Mouse (Mus musculus) Patski (cell line): ENCODE measurements around the gene Rhox1. TPM values are rescaled to one million over a fixed set of nuclear protein-coding genes. Genes with fewer than 3 reads are reported as not detected.
A peak's percentile ranks its signal among the peaks of the same experiment; 100 is the strongest.
"Not testable (repeated sequence)": the region's sequence is repeated elsewhere in the genome, so short reads cannot be mapped to it uniquely, and the experiment has no call there.

Experiments used
- ATAC-seq: fragments of 100-300 bp; one replicate; pipeline ENCODE4 v1.8.0; 2021
- CTCF ChIA-PET: fragments of 350-600 bp; sonication (Branson Sonifier 250); formaldehyde crosslinking; loops from one replicate; lab custom pipeline; 2022; ENCODE audit warnings: inconsistent platforms; lab: Charles Lee
- POLR2A ChIA-PET: fragments of 350-600 bp; sonication (Branson Sonifier 250); formaldehyde crosslinking; loops from one replicate; lab custom pipeline; 2022; ENCODE audit warnings: antibody characterized with exemption, inconsistent platforms; lab: Charles Lee
- DNase-seq: peaks from one replicate; pipeline ENCODE4 v3.0.0-alpha.2; 2011; ENCODE audit warnings: low read depth, low spot score
- H3K27me3 ChIP-seq: fragments of 371-371 bp; one replicate; pipeline ENCODE4 v1.5.1; 2021
- CTCF ChIP-seq: fragments of 100-300 bp; IDR thresholded peaks from one replicate; pipeline ENCODE4 v1.5.1; 2021
- in situ Hi-C: fragments of 300-500 bp; cut with MboI; formaldehyde crosslinking; loops from 3 replicates; pipeline ENCODE4 v1.11.1; 2018; ENCODE audit warnings: low pct_unique_long_range_greater_than_20kb, mixed read lengths
- polyA plus RNA-seq: library from polyadenylated mRNA; unstranded; gene quantifications from one replicate; pipeline ENCODE4 v1.2.3, GENCODE M21; 2021

Rhox1 gene
- polyA plus RNA-seq, result not detected

DNA sequence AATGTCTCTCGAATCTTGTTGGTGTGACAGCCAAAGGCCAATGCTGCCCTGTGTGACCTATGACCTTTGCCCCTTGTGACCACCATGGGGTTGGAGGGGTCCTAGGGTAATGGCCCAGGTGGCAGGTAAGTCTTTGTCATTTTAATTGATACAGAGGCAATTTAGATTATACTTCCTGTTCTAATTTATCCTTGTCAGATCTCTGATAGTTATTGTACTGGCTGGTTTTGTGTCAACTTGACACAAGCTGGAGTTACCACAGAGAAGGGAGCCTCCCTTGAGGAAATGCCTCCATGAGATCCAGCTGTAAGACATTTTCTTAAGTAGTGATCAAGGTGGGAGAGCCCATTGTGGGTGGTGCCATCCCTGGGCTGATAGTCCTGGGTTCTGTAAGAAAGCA, at the start of gene Rhox1:
Gene Rhox1, minus strand, starts transcription at position 101 of the 400 bp plus-strand sequence.
- POLR2A ChIA-PET, in situ Hi-C loops, DNase-seq, ATAC-seq, CTCF ChIA-PET: not testable (repeated sequence)
- H3K27me3 ChIP-seq, result peaks cover 24% of the 10 kb centered on the region

DNA sequence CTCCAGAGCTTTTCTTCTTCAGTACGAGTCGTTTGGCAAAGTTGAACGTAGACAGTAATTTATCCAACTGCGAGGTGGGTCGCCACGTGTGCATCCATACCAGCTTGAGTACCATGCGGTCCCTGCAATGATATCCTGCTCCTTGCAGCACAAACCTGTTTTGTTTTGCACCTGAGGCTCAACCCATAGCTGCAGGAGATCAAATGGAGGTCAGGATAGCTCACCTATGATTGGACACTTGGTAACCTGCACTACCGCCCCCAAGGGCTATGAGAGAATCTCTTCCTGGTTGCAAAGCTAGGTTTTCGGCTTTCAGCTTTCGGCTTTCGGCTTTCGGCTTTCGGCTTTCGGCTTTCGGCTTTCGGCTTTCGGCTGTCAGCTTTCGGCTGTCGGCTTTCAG, 43.0 kb upstream of the Rhox1 start, which contains the start of gene Rhox4a:
Gene Rhox4a, plus strand, starts transcription at position 301 of the 400 bp plus-strand sequence.
- CTCF ChIA-PET, ATAC-seq, POLR2A ChIA-PET: not testable (repeated sequence)

DNA sequence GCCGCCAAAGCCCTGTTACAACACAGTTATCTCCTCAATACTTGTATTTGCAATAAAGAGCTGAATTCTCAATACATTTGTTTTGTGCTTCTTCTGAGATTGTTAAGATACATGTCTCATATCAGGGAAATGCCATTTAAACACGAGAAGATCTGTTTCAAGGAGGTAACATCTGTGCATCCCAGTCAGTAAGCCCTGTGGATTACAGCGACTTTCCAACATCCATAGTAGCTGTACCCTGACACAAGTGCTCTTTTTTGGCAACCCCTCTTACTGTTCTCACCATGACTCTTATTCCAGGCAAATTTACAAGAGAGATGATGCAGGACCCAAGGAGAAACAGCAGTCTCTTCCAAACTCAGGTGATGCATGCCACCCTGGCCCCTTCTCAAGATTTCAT, 27.6 kb upstream of the Rhox1 start, which contains the start of gene Rhox3a:
Gene Rhox3a, plus strand, starts transcription at position 301 of the 400 bp plus-strand sequence.
- in situ Hi-C loops, H3K27me3 ChIP-seq, CTCF ChIA-PET, ATAC-seq, DNase-seq, POLR2A ChIA-PET: not testable (repeated sequence)

More for the DNA sequence above, 43.0 kb upstream of the Rhox1 start, which contains the start of gene Rhox4a:
- in situ Hi-C loops, DNase-seq, H3K27me3 ChIP-seq: not testable (repeated sequence)

DNA sequence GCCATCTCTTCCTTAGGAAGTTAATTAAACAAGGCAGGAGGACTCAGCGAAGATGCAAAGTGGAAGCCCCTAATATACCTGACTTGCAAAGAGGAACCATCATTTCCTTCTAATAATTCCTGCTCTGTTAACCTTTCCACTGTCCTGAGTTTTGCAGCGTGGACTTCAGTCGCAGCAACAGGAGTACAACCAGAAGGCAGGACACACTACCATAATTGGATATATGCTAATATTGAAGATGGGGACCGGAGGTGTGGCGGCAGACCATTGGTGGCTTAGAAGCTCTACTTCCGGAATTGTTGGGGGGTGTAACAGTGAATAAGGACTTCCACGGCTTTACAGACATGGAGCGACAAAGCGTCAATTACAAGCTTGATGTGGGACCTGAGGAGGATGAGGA, 22.6 kb upstream of the Rhox1 start, which contains the start of gene Rhox2a:
Gene Rhox2a, plus strand, starts transcription at position 301 of the 400 bp plus-strand sequence.
- in situ Hi-C loops, H3K27me3 ChIP-seq, CTCF ChIA-PET, DNase-seq, POLR2A ChIA-PET, ATAC-seq: not testable (repeated sequence)

DNA sequence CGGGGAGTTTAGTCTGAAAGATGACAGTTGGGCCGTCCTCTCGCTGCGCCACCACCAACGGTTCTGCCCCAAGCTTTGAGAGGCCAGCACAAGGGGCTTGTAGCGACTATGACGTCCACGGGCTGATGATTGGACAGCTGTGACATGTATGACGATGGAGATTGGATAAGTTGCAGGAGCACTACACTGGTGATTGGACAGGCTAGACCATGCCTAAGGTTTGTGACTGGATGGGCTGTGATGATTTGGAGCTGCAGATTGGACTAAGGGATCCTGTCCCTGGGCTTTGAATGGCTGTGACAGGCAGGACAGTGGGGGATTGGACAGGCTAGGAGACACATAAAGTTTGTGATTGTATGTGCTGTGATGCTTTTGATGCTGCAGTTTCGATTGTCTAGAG, 11.1 kb downstream of the Rhox1 start, which contains the start of gene Gm9:
Gene Gm9, minus strand, starts transcription at position 101 of the 400 bp plus-strand sequence.
- ChIA-PET CTCF (no interaction called here), POLR2A (no interaction called here)
- no peak for TF ChIP-seq CTCF
- peaks cover 56% of the 10 kb centered on the region for H3K27me3 ChIP-seq
- DNase-seq (no peak), ATAC-seq (no peak)
- in situ Hi-C loops, result no loop called here

DNA sequence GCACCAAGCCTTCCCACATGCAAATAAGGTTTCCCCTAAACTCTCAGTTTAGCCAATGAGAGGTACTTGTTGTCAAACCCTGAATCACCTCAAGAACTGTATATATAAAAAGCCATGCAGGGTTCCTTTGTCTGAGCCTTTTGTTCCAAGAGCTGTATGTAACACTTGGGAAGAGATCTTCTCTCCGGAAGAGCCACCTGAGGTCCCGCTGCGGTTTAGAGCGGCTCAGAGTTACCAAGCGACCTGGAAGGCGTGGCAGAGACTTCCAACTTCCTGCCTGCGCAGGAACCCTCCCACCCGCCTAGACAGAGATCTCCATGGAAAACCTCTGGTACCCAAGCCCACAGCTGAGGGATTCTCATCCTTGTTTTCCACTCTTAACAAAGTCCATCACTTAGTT, 23.4 kb downstream of the Rhox1 start:
- in situ Hi-C loops, result no loop called here
- DNase-seq (no peak), ATAC-seq (no peak)
- ChIA-PET CTCF (no interaction called here), POLR2A (no interaction called here)
- no peak for TF ChIP-seq CTCF
- peaks cover 3% of the 10 kb centered on the region for H3K27me3 ChIP-seq

DNA sequence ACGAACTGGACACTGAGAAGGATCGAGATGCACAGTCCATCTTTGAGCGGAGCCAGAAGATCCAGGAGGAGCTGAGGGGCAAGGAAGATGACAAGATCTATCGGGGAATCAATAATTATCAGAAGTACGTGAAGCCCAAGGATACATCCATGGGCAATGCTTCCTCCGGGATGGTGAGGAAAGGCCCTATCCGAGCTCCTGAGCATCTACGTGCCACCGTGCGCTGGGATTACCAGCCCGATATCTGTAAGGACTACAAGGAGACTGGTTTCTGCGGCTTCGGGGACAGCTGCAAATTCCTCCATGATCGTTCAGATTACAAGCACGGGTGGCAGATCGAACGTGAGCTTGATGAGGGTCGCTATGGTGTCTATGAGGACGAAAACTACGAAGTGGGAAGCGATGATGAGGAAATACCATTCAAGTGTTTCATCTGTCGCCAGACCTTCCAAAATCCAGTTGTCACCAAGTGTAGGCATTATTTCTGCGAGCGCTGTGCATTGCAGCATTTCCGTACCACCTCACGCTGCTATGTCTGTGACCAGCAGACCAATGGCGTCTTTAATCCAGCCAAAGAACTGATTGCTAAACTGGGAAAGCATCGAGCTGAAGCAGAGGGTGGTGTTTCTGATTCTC, 30.2 kb downstream of the Rhox1 start:
- ATAC-seq (peak; percentile 32), DNase-seq (no peak)
- TF ChIP-seq CTCF, result no peak
- in situ Hi-C loops, result no loop called here
- ChIA-PET POLR2A (no interaction called here), CTCF (no interaction called here)
- no peaks in the 10 kb centered on the region for H3K27me3 ChIP-seq

DNA sequence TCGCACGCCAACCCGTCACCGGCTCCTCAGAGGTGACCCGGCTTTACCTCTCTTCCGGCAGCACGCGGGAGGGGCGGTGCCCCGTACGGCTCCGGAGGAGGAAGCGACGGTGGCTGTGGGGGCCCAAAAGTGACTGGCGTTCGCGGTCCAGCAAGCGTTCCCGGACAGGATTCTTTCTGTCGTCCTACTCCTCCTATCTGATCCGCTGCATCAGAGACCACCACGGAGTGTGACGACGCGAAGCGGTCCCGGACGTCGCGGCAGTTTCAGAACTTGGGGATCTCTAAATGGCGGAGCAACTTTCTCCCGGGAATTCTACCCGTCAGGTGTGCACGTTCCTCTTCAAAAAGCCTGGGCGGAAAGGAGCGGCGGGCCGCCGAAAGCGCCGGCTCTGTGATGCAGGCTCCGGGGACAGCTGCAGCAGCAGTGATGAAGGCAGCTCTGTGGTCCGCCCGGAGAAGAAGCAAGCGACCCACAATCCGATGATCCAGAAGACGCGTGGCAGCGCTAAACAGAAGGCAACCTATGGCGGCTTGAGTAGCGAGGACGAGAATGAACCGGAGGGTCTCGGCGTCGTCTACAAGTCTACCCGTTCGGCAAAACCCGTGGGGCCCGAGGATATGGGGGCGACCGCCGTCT, 30.8 kb downstream of the Rhox1 start, which contains the start of the genes Ndufa1 and Rnf113a1:
Gene Ndufa1, minus strand, starts transcription at position 59 of the 639 bp plus-strand sequence.
Gene Rnf113a1, plus strand, starts transcription at position 141 of the 639 bp plus-strand sequence.
- no peak for TF ChIP-seq CTCF
- ATAC-seq (peak; percentile 80), DNase-seq (peak; percentile 2)
- ChIA-PET POLR2A (no interaction called here), CTCF (no interaction called here)
- in situ Hi-C loops, result no loop called here
- H3K27me3 ChIP-seq, result no peaks in the 10 kb centered on the region

DNA sequence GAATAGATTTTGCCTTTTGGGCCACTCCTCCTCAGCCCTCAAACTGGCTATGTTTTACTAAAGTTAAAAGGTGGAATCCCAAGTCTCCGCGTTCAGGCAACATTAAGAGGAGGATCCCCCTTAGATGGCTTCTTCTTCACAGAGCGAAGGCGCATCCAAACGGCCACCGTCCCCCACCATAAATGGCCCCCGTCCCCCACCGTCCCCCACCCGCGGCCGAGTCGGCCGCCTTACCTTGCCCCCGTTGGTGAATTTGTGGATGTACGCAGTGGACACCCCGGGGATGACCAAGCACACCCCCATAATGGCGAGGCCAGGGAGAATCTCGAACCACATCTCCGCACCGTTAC, 31.3 kb downstream of the Rhox1 start:
- no peak for TF ChIP-seq CTCF
- POLR2A ChIA-PET, result interaction anchor here (0.6 kb wide), 1 partner anchor 17 kb away, joined by 3 read pairs; no protein-coding TSS in a partner anchor
- no peaks in the 10 kb centered on the region for H3K27me3 ChIP-seq
- DNase-seq (no peak), ATAC-seq (no peak)
- in situ Hi-C loops, result no loop called here
- CTCF ChIA-PET, result no interaction called here

DNA sequence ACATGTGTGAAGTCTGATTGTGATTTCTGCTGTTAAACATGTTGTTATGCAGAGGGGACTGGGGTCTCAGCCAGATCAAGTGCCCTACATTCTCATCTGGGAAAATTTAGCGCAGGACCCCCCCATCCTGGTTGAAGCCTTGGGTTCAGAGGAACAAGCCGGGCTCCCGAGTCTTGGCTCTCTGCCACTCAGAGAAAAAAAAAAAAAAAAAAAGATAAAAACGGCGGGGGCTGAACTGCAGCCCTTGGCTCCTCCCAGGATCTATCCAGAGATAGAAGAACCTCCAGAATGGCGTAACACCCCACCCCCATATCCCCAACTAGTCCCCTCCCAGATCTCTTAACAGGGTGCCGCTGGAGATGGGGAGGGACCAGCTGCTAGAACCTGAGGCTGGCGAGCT, 37.7 kb downstream of the Rhox1 start:
- CTCF ChIA-PET, DNase-seq: not testable (repeated sequence)

DNA sequence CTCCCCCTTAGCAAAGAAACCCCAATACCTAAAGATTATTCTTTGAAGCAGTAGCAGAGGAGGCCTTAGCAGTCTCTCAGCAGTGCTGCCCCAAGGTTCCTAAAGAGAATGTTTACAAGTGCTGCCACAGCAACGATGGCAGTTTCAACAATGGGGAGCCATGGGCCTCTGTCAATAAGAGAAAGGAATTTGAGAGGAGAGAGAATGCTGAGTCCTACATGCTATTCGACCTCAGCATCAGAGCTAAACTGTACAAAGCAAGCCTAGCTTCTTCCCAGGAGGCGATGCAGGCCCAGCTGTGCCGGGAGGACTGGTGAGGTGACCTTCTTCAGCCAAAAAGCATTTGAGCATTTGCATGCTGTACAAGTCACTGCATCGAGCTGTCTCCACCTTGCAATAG, 53.3 kb downstream of the Rhox1 start, which contains the start of gene Akap14:
Gene Akap14, minus strand, starts transcription at position 101 of the 400 bp plus-strand sequence.
- CTCF ChIA-PET, result no interaction called here
- TF ChIP-seq CTCF, result no peak
- H3K27me3 ChIP-seq, result peaks cover 9% of the 10 kb centered on the region
- ATAC-seq (no peak), DNase-seq (no peak)
- in situ Hi-C loops, result no loop called here
- POLR2A ChIA-PET, result interaction anchor here (0.6 kb wide), 1 partner anchor 307 kb away, joined by 3 read pairs; no protein-coding TSS in a partner anchor

More for the DNA sequence above, 37.7 kb downstream of the Rhox1 start:
- in situ Hi-C loops, ATAC-seq, POLR2A ChIA-PET: not testable (repeated sequence)
- peaks cover 10% of the 10 kb centered on the region for H3K27me3 ChIP-seq
